Mouse (Mus musculus) C2C12 (cell line): ENCODE results near the gene Gsdme.

Experiments
- CTCF ChIP-seq: IDR thresholded peaks from one replicate; pipeline ENCODE4 v1.5.1; 2011; ENCODE audit not compliant: control insufficient read depth, insufficient read depth, insufficient read length
- FOSL1 ChIP-seq: IDR thresholded peaks from one replicate; pipeline ENCODE4 v1.8.0; 2011; ENCODE audit warnings: mild to moderate bottlenecking, low read length; ENCODE audit not compliant: poor library complexity, insufficient read depth, severe bottlenecking
- MAX ChIP-seq: IDR thresholded peaks from one replicate; pipeline ENCODE4 v1.6.1; 2011; ENCODE audit warnings: mild to moderate bottlenecking, control low read depth
- MYOD1 ChIP-seq: IDR thresholded peaks from one replicate; pipeline ENCODE4 v1.6.1; 2011; ENCODE audit warnings: low read depth; ENCODE audit not compliant: control insufficient read depth, insufficient read length
- MYOG ChIP-seq: IDR thresholded peaks from one replicate; pipeline ENCODE4 v1.6.1; 2011; ENCODE audit not compliant: control insufficient read depth, insufficient read length; ENCODE audit errors: extremely low read depth
- USF1 ChIP-seq: IDR thresholded peaks from one replicate; pipeline ENCODE4 v1.6.1; 2011; ENCODE audit warnings: low read depth, mild to moderate bottlenecking, control low read depth, moderate library complexity

DNA sequence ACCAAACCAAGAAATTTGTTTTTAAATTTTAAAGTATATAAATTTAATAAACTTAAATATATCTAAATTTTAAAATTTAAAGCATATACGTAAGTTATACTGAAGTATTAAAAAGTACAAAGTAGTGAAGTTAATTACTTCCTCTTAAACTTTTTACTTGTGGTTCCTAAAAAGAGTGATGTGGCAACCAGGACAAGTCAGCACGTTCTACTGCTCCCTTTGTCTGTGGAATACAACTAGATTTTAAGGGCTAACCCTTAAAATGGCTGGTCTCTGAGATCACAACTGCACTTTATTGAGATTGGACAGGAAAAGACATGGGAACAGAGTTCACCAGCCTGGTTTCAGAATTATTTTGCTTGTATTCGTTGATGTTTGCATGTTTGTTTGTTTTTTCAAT is 100.6 kb downstream of the Gsdme start:
- no peak for TF ChIP-seq CTCF
- no peak for TF ChIP-seq USF1
- no peak for TF ChIP-seq MAX
- TF ChIP-seq FOSL1, result no peak
- TF ChIP-seq MYOG, result no peak
- no peak for TF ChIP-seq MYOD1
